Mouse (Mus musculus): ENCODE data around the gene Dync2li1.

Gene Dync2li1

GRCm38 (mm10) chr17:84688834-84689233 lies 62.5 kb downstream of the Dync2li1 start:
- DNase-seq: no peak

GRCm38 (mm10) chr17:84689316-84689715 lies 63.0 kb downstream of the Dync2li1 start:
- no peak for DNase-seq

- no peak for DNase-seq
These were observed 63.8 kb downstream of the Dync2li1 start for GRCm38 (mm10) chr17:84690111-84690510.

- no peak for DNase-seq
These were observed 67.4 kb downstream of the Dync2li1 start for GRCm38 (mm10) chr17:84693741-84694140.

GRCm38 (mm10) chr17:84696537-84696936 lies 70.2 kb downstream of the Dync2li1 start:
- DNase-seq: no peak

- peak; percentile 37 for DNase-seq
These were observed 72.4 kb downstream of the Dync2li1 start for GRCm38 (mm10) chr17:84698727-84699126.
